Mouse (Mus musculus) hematopoietic multipotent progenitor cell, adult 10-12 weeks (in vitro differentiated cells): ENCODE data around the gene Olfr1369-ps1. TPM values are rescaled to one million over a fixed set of nuclear protein-coding genes. Genes with fewer than 3 reads are reported as not detected.

Source experiments
- polyA plus RNA-seq: library from polyadenylated mRNA; stranded (reverse); fragments of >175 nt; gene quantifications from 2 replicates; pipeline ENCODE4 v1.2.3, GENCODE M21; 2012; ENCODE audit warnings: low replicate concordance

Olfr1369-ps1 gene
- not detected in 2 replicates for polyA plus RNA-seq

GRCm38 (mm10) chr13:21111183-21111582 lies at the start of gene Olfr1369-ps1:
TSS of gene Olfr1369-ps1 (plus strand) at chr13:21111483.

GRCm38 (mm10) chr13:21074847-21075246 lies 36.4 kb upstream of the Olfr1369-ps1 start, which contains the start of gene Olfr1370:
TSS of gene Olfr1370 (minus strand) at chr13:21074947.

GRCm38 (mm10) chr13:21129339-21129738 lies 18.1 kb downstream of the Olfr1369-ps1 start, which contains the start of gene Olfr263:
TSS of gene Olfr263 (plus strand) at chr13:21129639.

DNA sequence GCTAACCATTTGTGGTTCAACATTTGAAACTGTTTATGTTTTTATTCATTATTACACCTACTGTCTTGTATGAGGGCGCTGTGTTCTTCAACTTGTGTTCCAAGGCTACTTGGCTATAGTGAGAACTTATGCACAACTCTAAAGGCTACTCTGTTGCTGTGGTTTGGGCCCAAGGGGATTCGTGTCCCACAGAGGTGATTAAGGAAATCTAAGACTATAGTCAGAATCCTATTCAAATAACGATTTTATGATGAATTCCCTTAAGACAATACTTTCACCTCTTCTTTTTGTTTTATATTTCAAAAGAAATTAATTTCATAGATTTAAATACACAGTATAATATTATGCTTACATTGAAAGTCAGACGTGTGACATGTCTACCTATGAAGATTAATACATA lies 34.5 kb downstream of the Olfr1369-ps1 start, which contains the start of gene Olfr1368:
Olfr1368 (minus strand) TSS at position 101 of the 400 bp plus-strand sequence.

Other genes with a start within 250 kb of the Olfr1369-ps1 start
- not detected in 2 replicates for gene Olfr1370, start 36.5 kb upstream of the Olfr1369-ps1 start, polyA plus RNA-seq
- gene Olfr263, start 18.2 kb downstream of the Olfr1369-ps1 start, polyA plus RNA-seq: not detected in 2 replicates
- not detected in 2 replicates for gene Olfr1368, start 34.4 kb downstream of the Olfr1369-ps1 start, polyA plus RNA-seq
- gene Trim27, start 68.0 kb downstream of the Olfr1369-ps1 start, polyA plus RNA-seq: 49.7 and 116 TPM in 2 replicates
- gene Gpx5, start 181.2 kb downstream of the Olfr1369-ps1 start, polyA plus RNA-seq: not detected in 2 replicates
- not detected in 2 replicates for gene Gpx6, start 200.6 kb downstream of the Olfr1369-ps1 start, polyA plus RNA-seq
- not detected in 2 replicates for gene Olfr1367, start 235.4 kb downstream of the Olfr1369-ps1 start, polyA plus RNA-seq